Mouse (Mus musculus): ENCODE measurements around the gene Rbm18.
"Not testable (repeated sequence)": the region's sequence is repeated elsewhere in the genome, so short reads cannot be mapped to it uniquely, and the experiment has no call there.

Rbm18 gene

GRCm38 (mm10) chr2:36136300-36136941 lies at the start of gene Rbm18, which contains the start of gene Mrrf:
Gene Rbm18 (minus strand): TSS chr2:36136773.
Gene Mrrf (plus strand): TSS chr2:36136389.
- DNase-seq: peak; percentile 97

- DNase-seq: no peak
Measured at GRCm38 (mm10) chr2:36184876-36185275, 48.3 kb upstream of the Rbm18 start.

GRCm38 (mm10) chr2:36184192-36184591 lies 47.6 kb upstream of the Rbm18 start:
- no peak for DNase-seq

- DNase-seq: no peak
Measured at GRCm38 (mm10) chr2:36183278-36183677, 46.7 kb upstream of the Rbm18 start.

- DNase-seq: not testable (repeated sequence)
Measured at GRCm38 (mm10) chr2:36181587-36182368, 45.2 kb upstream of the Rbm18 start.

GRCm38 (mm10) chr2:36179487-36179886 lies 42.9 kb upstream of the Rbm18 start:
- no peak for DNase-seq

GRCm38 (mm10) chr2:36172574-36172973 lies 36.0 kb upstream of the Rbm18 start:
- no peak for DNase-seq

GRCm38 (mm10) chr2:36172136-36172535 lies 35.6 kb upstream of the Rbm18 start:
- peak; percentile 62 for DNase-seq

GRCm38 (mm10) chr2:36169176-36169575 lies 32.6 kb upstream of the Rbm18 start:
- DNase-seq: no peak

GRCm38 (mm10) chr2:36167990-36168618 lies 31.5 kb upstream of the Rbm18 start:
- no peak for DNase-seq

GRCm38 (mm10) chr2:36159336-36159735 lies 22.8 kb upstream of the Rbm18 start:
- DNase-seq: no peak

- no peak for DNase-seq
Measured at GRCm38 (mm10) chr2:36157461-36157860, 20.9 kb upstream of the Rbm18 start.

- not testable (repeated sequence) for DNase-seq
Measured at GRCm38 (mm10) chr2:36152401-36152800, 15.8 kb upstream of the Rbm18 start.

GRCm38 (mm10) chr2:36148876-36149365 lies 12.3 kb upstream of the Rbm18 start:
- no peak for DNase-seq

GRCm38 (mm10) chr2:36139096-36139495 lies 2.5 kb upstream of the Rbm18 start:
- DNase-seq: no peak

- no peak for DNase-seq
Measured at GRCm38 (mm10) chr2:36135887-36136286, 686 bp downstream of the Rbm18 start.

- DNase-seq: no peak
Measured at GRCm38 (mm10) chr2:36129051-36129450, 7.5 kb downstream of the Rbm18 start.

GRCm38 (mm10) chr2:36127973-36128372 lies 8.6 kb downstream of the Rbm18 start:
- peak; percentile 31 for DNase-seq

- DNase-seq: no peak
Measured at GRCm38 (mm10) chr2:36126795-36127429, 9.7 kb downstream of the Rbm18 start.

- no peak for DNase-seq
Measured at GRCm38 (mm10) chr2:36112632-36113031, 23.9 kb downstream of the Rbm18 start.

- no peak for DNase-seq
Measured at GRCm38 (mm10) chr2:36108615-36109014, 28.0 kb downstream of the Rbm18 start.

GRCm38 (mm10) chr2:36104956-36105741 lies 31.4 kb downstream of the Rbm18 start, which contains the start of gene Lhx6:
Gene Lhx6 (minus strand): TSS chr2:36105408.
- DNase-seq: no peak
